Mouse (Mus musculus): ENCODE measurements at regions not wholly inside any gene's neighbourhood (a gene's known extent, or its start where the extent isn't known, plus 50 kb on each side); places are given as distances from the start of the nearest gene placed in this dataset.

GRCm38 (mm10) chr4:140320120-140320921, 73.7 kb upstream of the Igsf21 start:
- H3K36me3 ChIP-seq (ENCODE audit: insufficient read depth), result no peaks in the 10 kb centered on the region
- ATAC-seq, result no peak

GRCm38 (mm10) chr4:140312635-140313034, 66.1 kb upstream of the Igsf21 start:
- DNase-seq (no peak), ATAC-seq (no peak)
- Histone ChIP-seq H3K27me3 (ENCODE audit: insufficient read depth, low read length) (no peaks in the 10 kb centered on the region), H3K9me3 (ENCODE audit: low read length) (no peaks in the 10 kb centered on the region), H3K27ac (ENCODE audit: low read depth, low read length) (no peak overlapping the region), H3K4me1 (ENCODE audit: insufficient read depth) (no peaks in the 10 kb centered on the region), H3K9ac (no peak overlapping the region), H3K36me3 (ENCODE audit: insufficient read depth) (no peaks in the 10 kb centered on the region), H3K4me2 (ENCODE audit: low read depth) (no peak overlapping the region), H3K4me3 (ENCODE audit: low read depth, low read length) (no peak overlapping the region)
- WGBS, result 20% methylated on average over 16 of the region's 16 CpGs
- no peak for TF ChIP-seq CTCF (IDR thresholded peaks at IDR 0.05; ENCODE audit: low read depth)

More at GRCm38 (mm10) chr4:140320120-140320921, 73.7 kb upstream of the Igsf21 start:
- H3K9me3 ChIP-seq (ENCODE audit: low read length), result no peaks in the 10 kb centered on the region
- H3K4me1 ChIP-seq (ENCODE audit: insufficient read depth), result no peaks in the 10 kb centered on the region
- DNase-seq, result no peak
- H3K4me3 ChIP-seq (ENCODE audit: low read depth, low read length), result no peak overlapping the region
- no peak overlapping the region for H3K27ac ChIP-seq (ENCODE audit: low read depth, low read length)
- 80% methylated on average over 15 of the region's 15 CpGs for WGBS
- H3K27me3 ChIP-seq (ENCODE audit: insufficient read depth, low read length), result no peaks in the 10 kb centered on the region
- no peak overlapping the region for H3K9ac ChIP-seq
- H3K4me2 ChIP-seq (ENCODE audit: low read depth), result no peak overlapping the region
- no peak for TF ChIP-seq CTCF (IDR thresholded peaks at IDR 0.05; ENCODE audit: low read depth)

DNA sequence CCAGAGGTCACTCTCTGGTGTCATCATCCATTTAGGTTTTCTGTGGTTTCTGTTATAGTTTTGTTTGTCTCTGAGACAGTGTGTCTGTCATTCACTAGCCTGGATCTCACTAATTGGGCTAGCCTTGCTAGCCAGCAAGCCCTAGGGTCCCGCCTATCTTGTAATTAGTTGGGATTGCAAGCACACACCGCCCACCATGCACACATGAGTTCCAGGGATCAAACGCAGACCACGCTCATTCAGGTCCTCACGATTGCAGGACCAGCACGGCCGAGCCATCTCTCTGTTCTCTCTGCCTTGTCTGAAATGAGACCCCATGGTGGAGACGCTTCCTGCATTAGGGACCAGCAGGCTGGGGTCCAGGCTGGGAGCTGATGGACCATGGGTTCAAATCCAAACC, 60.9 kb upstream of the Igsf21 start:
- 35% methylated on average over 8 of the region's 8 CpGs for WGBS

DNA sequence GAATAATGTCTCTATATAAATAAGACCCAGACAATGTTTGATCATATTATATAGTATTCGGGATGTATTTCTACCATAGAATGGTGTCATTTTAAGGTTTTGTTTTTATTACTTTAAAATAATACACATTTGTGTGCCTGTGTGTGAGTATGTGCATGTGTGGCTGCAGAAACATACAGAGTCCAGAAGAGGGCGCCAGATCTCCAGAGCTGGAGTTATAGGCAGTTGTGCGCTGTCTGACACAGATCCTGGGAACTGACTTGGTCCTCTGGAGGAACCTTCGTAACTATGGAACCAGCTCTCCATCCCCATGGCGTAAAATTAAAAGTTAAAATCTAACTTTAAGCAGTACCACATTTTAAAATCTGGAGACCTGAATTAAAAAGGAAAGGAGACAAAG, 58.4 kb upstream of the Igsf21 start:
- 0 out of 2 replicates have a peak, but pooled peaks cover 3% of the 10 kb centered on the region for H3K9me3 ChIP-seq (ENCODE audit: low read length)
- no peak for ATAC-seq
- H3K9ac ChIP-seq, result no peak overlapping the region
- no peaks in the 10 kb centered on the region for H3K36me3 ChIP-seq (ENCODE audit: insufficient read depth)
- H3K27me3 ChIP-seq (ENCODE audit: insufficient read depth, low read length), result no peaks in the 10 kb centered on the region
- no peak; the same call in 1 of the 2 replicates for TF ChIP-seq CTCF (IDR thresholded peaks at IDR 0.05; ENCODE audit: low read depth)
- no peak overlapping the region for H3K27ac ChIP-seq (ENCODE audit: low read depth, low read length)
- no peak overlapping the region for H3K4me3 ChIP-seq (ENCODE audit: low read depth, low read length)
- no peaks in the 10 kb centered on the region for H3K4me1 ChIP-seq (ENCODE audit: insufficient read depth)
- no peak for DNase-seq
- 87% methylated on average over 5 of the region's 5 CpGs for WGBS
- H3K4me2 ChIP-seq (ENCODE audit: low read depth), result no peak overlapping the region

More for the DNA sequence above, 60.9 kb upstream of the Igsf21 start:
- Histone ChIP-seq H3K9ac (no peak overlapping the region), H3K36me3 (ENCODE audit: insufficient read depth) (no peaks in the 10 kb centered on the region), H3K4me1 (ENCODE audit: insufficient read depth) (no peaks in the 10 kb centered on the region), H3K9me3 (ENCODE audit: low read length) (0 out of 2 replicates have a peak, but pooled peaks cover 3% of the 10 kb centered on the region), H3K4me2 (ENCODE audit: low read depth) (no peak overlapping the region), H3K27ac (ENCODE audit: low read depth, low read length) (no peak overlapping the region), H3K4me3 (ENCODE audit: low read depth, low read length) (no peak overlapping the region), H3K27me3 (ENCODE audit: insufficient read depth, low read length) (no peaks in the 10 kb centered on the region)
- ATAC-seq (no peak), DNase-seq (no peak)
- no peak for TF ChIP-seq CTCF (IDR thresholded peaks at IDR 0.05; ENCODE audit: low read depth)

DNA sequence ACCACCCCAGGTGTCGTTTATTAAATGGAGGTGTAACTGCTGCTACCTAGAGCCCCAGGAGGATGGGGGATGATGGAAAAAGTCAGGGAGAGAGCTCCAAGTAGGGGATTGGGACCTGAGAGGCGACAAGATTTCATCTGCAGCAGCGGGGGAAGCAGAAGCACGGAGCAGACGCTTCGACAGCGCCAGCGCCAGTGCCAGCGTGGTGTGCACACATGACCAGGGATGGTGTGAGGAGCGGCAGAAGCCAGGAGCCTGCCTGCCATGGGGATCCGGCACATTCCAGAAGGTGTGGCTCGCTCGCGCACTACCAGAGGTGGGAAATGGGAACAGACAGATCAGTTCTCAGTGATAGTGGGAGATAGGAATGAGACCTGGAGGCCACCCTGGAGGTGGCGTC, 55.1 kb upstream of the Igsf21 start:
- H3K9ac ChIP-seq, result no peak overlapping the region
- H3K4me2 ChIP-seq (ENCODE audit: low read depth), result no peak overlapping the region
- no peak overlapping the region for H3K27ac ChIP-seq (ENCODE audit: low read depth, low read length)
- H3K36me3 ChIP-seq (ENCODE audit: insufficient read depth), result no peaks in the 10 kb centered on the region
- 70% methylated on average over 15 of the region's 15 CpGs for WGBS
- no peaks in the 10 kb centered on the region for H3K27me3 ChIP-seq (ENCODE audit: insufficient read depth, low read length)
- DNase-seq (no peak), ATAC-seq (peak; percentile 43; the same call in 1 of the 2 replicates)
- TF ChIP-seq CTCF (IDR thresholded peaks at IDR 0.05; ENCODE audit: low read depth), result no peak
- H3K4me1 ChIP-seq (ENCODE audit: insufficient read depth), result no peaks in the 10 kb centered on the region
- H3K4me3 ChIP-seq (ENCODE audit: low read depth, low read length), result no peak overlapping the region
- 0 out of 2 replicates have a peak, but pooled peaks cover 3% of the 10 kb centered on the region for H3K9me3 ChIP-seq (ENCODE audit: low read length)

- Histone ChIP-seq H3K27me3 (ENCODE audit: insufficient read depth, low read length) (no peaks in the 10 kb centered on the region), H3K9me3 (ENCODE audit: low read length) (no peaks in the 10 kb centered on the region), H3K36me3 (ENCODE audit: insufficient read depth) (no peaks in the 10 kb centered on the region), H3K4me3 (ENCODE audit: low read depth, low read length) (no peak overlapping the region), H3K9ac (no peak overlapping the region), H3K4me2 (ENCODE audit: low read depth) (peak overlapping the region; percentile 10; the same call in 1 of the 2 replicates), H3K4me1 (ENCODE audit: insufficient read depth) (no peaks in the 10 kb centered on the region), H3K27ac (ENCODE audit: low read depth, low read length) (no peak overlapping the region)
- DNase-seq (peak; percentile 73), ATAC-seq (peak; percentile 26; the same call in 1 of the 2 replicates)
- no peak for TF ChIP-seq CTCF (IDR thresholded peaks at IDR 0.05; ENCODE audit: low read depth)
- 49% methylated on average over 18 of the region's 18 CpGs for WGBS
Measured at GRCm38 (mm10) chr4:140297912-140298620, 51.5 kb upstream of the Igsf21 start.

Measured in forebrain, postnatal 0 days (tissue).